Mouse (Mus musculus) erythroblast, embryonic 14.5 days (primary cell): ENCODE data around the gene Pgp. TPM values are rescaled to one million over a fixed set of nuclear protein-coding genes. Genes with fewer than 3 reads are reported as not detected.
A peak's percentile ranks its signal among the peaks of the same experiment; 100 is the strongest.

Experiments used
- H3K27me3 ChIP-seq: 2 replicates; pipeline ENCODE4 v1.6.1; 2012; ENCODE audit warnings: inconsistent platforms; ENCODE audit not compliant: control insufficient read depth
- H3K36me3 ChIP-seq: 2 replicates; pipeline ENCODE4 v1.6.1; 2012; ENCODE audit warnings: mild to moderate bottlenecking, inconsistent platforms; ENCODE audit not compliant: control insufficient read depth
- H3K4me1 ChIP-seq: 2 replicates; pipeline ENCODE4 v1.6.1; 2012; ENCODE audit warnings: inconsistent platforms; ENCODE audit not compliant: control insufficient read depth
- H3K4me3 ChIP-seq: replicated peaks from 2 replicates; pipeline ENCODE3; 2012; ENCODE audit warnings: moderate library complexity, mild to moderate bottlenecking, inconsistent platforms
- H3K9me3 ChIP-seq: 2 replicates; pipeline ENCODE4 v1.6.1; 2012; ENCODE audit warnings: low read length, inconsistent platforms, mixed read lengths; ENCODE audit not compliant: control insufficient read depth
- GATA1 ChIP-seq: IDR thresholded peaks from 2 replicates; pipeline ENCODE4 v1.6.1; 2012; ENCODE audit warnings: low read length, inconsistent platforms, mixed read lengths
- TAL1 ChIP-seq: IDR thresholded peaks from 3 replicates; pipeline ENCODE4 v1.6.1; 2012; ENCODE audit warnings: low read length, inconsistent platforms, mixed read lengths
- polyA plus RNA-seq: library from polyadenylated mRNA; stranded (reverse); fragments of >175 nt; gene quantifications from 2 replicates; pipeline ENCODE4 v1.2.3, GENCODE M21; 2012

Pgp gene
- polyA plus RNA-seq, 1 experiment: 13.0 TPM

GRCm38 (mm10) chr17:24478663-24479380 lies 8.6 kb downstream of the Pgp start, which contains the start of gene Mlst8:
Mlst8 (minus strand) TSS chr17:24479078.
- Histone ChIP-seq H3K9me3 (no peaks in the 10 kb centered on the region), H3K36me3 (peaks cover 44% of the 10 kb centered on the region), H3K4me3 (peak within 1 kb of the TSS; percentile 90), H3K27me3 (peaks cover 3% of the 10 kb centered on the region), H3K4me1 (peaks cover 41% of the 10 kb centered on the region)
- TF ChIP-seq TAL1 (no peak), GATA1 (no peak)

GRCm38 (mm10) chr17:24479431-24479830 lies 9.2 kb downstream of the Pgp start:
- Histone ChIP-seq H3K27me3 (peaks cover 4% of the 10 kb centered on the region), H3K36me3 (peaks cover 38% of the 10 kb centered on the region), H3K4me1 (peaks cover 36% of the 10 kb centered on the region), H3K9me3 (no peaks in the 10 kb centered on the region), H3K4me3 (peak overlapping the region; percentile 90)
- TF ChIP-seq GATA1: no peak
- no peak for TF ChIP-seq TAL1

GRCm38 (mm10) chr17:24480201-24480826 lies 10.1 kb downstream of the Pgp start:
- Histone ChIP-seq H3K27me3 (peaks cover 12% of the 10 kb centered on the region), H3K36me3 (peaks cover 29% of the 10 kb centered on the region), H3K4me1 (peaks cover 36% of the 10 kb centered on the region), H3K9me3 (no peaks in the 10 kb centered on the region), H3K4me3 (peak overlapping the region; percentile 19)
- TF ChIP-seq GATA1 (no peak), TAL1 (no peak)

- peaks cover 38% of the 10 kb centered on the region for H3K4me1 ChIP-seq
- TF ChIP-seq TAL1 (no peak), GATA1 (no peak)
- H3K9me3 ChIP-seq: no peaks in the 10 kb centered on the region
These were observed 11.0 kb downstream of the Pgp start for GRCm38 (mm10) chr17:24481027-24481815.

GRCm38 (mm10) chr17:24483495-24483894 lies 13.3 kb downstream of the Pgp start:
- Histone ChIP-seq H3K9me3 (peaks cover 7% of the 10 kb centered on the region; the same call in 1 of the 2 replicates), H3K4me1 (peaks cover 21% of the 10 kb centered on the region), H3K36me3 (no peaks in the 10 kb centered on the region), H3K4me3 (no peak overlapping the region), H3K27me3 (peaks cover 42% of the 10 kb centered on the region)
- no peak for TF ChIP-seq TAL1
- TF ChIP-seq GATA1: no peak

More at GRCm38 (mm10) chr17:24481027-24481815, 11.0 kb downstream of the Pgp start:
- Histone ChIP-seq H3K4me3 (no peak overlapping the region), H3K27me3 (peaks cover 19% of the 10 kb centered on the region), H3K36me3 (peaks cover 20% of the 10 kb centered on the region)

- no peak for TF ChIP-seq GATA1
- TF ChIP-seq TAL1: no peak
- Histone ChIP-seq H3K27me3 (peaks cover 60% of the 10 kb centered on the region), H3K4me3 (no peak overlapping the region), H3K4me1 (peaks cover 19% of the 10 kb centered on the region), H3K9me3 (peaks cover 14% of the 10 kb centered on the region; the same call in 1 of the 2 replicates), H3K36me3 (no peaks in the 10 kb centered on the region)
These were observed 15.1 kb downstream of the Pgp start for GRCm38 (mm10) chr17:24485090-24485860.

- H3K9me3 ChIP-seq: peaks cover 14% of the 10 kb centered on the region; the same call in 1 of the 2 replicates
- H3K4me1 ChIP-seq: peaks cover 14% of the 10 kb centered on the region
- H3K27me3 ChIP-seq: peaks cover 81% of the 10 kb centered on the region
- H3K36me3 ChIP-seq: no peaks in the 10 kb centered on the region
- no peak for TF ChIP-seq TAL1
- TF ChIP-seq GATA1: no peak
- H3K4me3 ChIP-seq: peak within 1 kb of the TSS; percentile 39
These were observed 18.0 kb downstream of the Pgp start, which contains the start of gene Caskin1 for GRCm38 (mm10) chr17:24488186-24488661. Caskin1 (plus strand) TSS chr17:24488601.

- Histone ChIP-seq H3K36me3 (no peaks in the 10 kb centered on the region), H3K27me3 (peaks cover 79% of the 10 kb centered on the region), H3K4me1 (peaks cover 14% of the 10 kb centered on the region), H3K4me3 (peak overlapping the region; percentile 37), H3K9me3 (peaks cover 14% of the 10 kb centered on the region; the same call in 1 of the 2 replicates)
- no peak for TF ChIP-seq GATA1
- TF ChIP-seq TAL1: no peak
These were observed 18.6 kb downstream of the Pgp start for GRCm38 (mm10) chr17:24488662-24489264.
